Mouse (Mus musculus) kidney, adult 2 months (tissue): Measurements from ENCODE around the gene D630003M21Rik. TPM values are rescaled to one million over a fixed set of nuclear protein-coding genes. Genes with fewer than 3 reads are reported as not detected.

ENCODE experiments used
- DNase-seq: peaks from one replicate; pipeline ENCODE4 v3.0.0; 2021
- H3K27ac ChIP-seq: fragments of 200-500 bp; 2 replicates; pipeline ENCODE4 v1.5.1; 2012; ENCODE audit warnings: low read depth, low read length, control low read depth, inconsistent platforms; ENCODE audit not compliant: insufficient read depth
- H3K27me3 ChIP-seq: fragments of 200-500 bp; replicated peaks from 2 replicates; pipeline ENCODE4 v1.6.1; 2012; ENCODE audit warnings: mild to moderate bottlenecking, moderate library complexity, low read length, inconsistent platforms; ENCODE audit not compliant: control insufficient read depth, insufficient read depth
- H3K36me3 ChIP-seq: fragments of 200-500 bp; 2 replicates; pipeline ENCODE4 v1.6.1; 2012; ENCODE audit warnings: mild to moderate bottlenecking, moderate library complexity, low read length, inconsistent platforms; ENCODE audit not compliant: control insufficient read depth, insufficient read depth
- H3K4me1 ChIP-seq: fragments of 200-500 bp; 2 replicates; pipeline ENCODE4 v1.6.1; 2011; ENCODE audit warnings: low read length; ENCODE audit not compliant: control insufficient read depth, insufficient read depth
- H3K4me3 ChIP-seq: fragments of 200-500 bp; 2 replicates; pipeline ENCODE4 v1.5.1; 2011; ENCODE audit warnings: mild to moderate bottlenecking, low read depth, low read length, control low read depth; ENCODE audit not compliant: insufficient read depth
- CTCF ChIP-seq: fragments of 200-500 bp; conservative IDR thresholded peaks from 2 replicates; pipeline ENCODE4 v1.5.1; 2011; ENCODE audit warnings: low read depth, mild to moderate bottlenecking, control low read depth, low read length, moderate library complexity, mixed read lengths; ENCODE audit not compliant: insufficient read depth, insufficient read length
- POLR2A ChIP-seq: fragments of 200-500 bp; IDR thresholded peaks from one replicate; pipeline ENCODE4 v1.6.1; 2011; ENCODE audit warnings: low read depth, low read length, control low read depth
- WGBS: fragments of 180-500 bp; shearing (Covaris S2); methylation state at CpG from one replicate; pipeline ENCODE4 v1.1.7; 2018; 5-methylcytosine and 5-hydroxymethylcytosine counted together
- polyA plus RNA-seq: library from polyadenylated mRNA; depleted of rRNA; stranded (reverse); fragments of >200 nt; gene quantifications from 2 replicates; pipeline ENCODE4 v1.2.3, GENCODE M21; 2012

Gene D630003M21Rik
- polyA plus RNA-seq, 1 experiment, result 2.0 TPM

DNA sequence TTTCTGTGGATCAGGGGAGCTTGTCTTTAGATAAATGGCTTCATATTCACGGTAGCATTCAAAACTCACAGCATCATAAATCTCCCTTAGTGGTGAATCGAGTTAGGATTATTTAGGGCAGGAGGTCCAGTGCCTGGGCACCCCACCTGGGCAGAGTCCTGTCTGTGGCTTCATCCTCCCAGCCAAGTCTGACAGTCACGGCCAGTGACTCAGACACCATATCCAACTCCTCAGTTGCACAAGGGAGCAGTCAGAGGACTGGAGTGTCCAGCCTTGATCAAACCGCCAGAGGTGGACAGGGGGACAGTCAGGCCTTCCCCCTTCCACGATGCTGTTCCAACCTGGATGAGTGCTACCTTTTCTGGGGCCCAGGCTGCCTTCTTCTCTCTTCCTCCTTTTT is 31.1 kb downstream of the D630003M21Rik start:
- H3K4me1 ChIP-seq, result 0 out of 2 replicates have a peak, but pooled peaks cover 2% of the 10 kb centered on the region
- no peak overlapping the region for H3K4me3 ChIP-seq
- no peaks in the 10 kb centered on the region for H3K27me3 ChIP-seq
- no peaks in the 10 kb centered on the region for H3K36me3 ChIP-seq
- DNase-seq, result no peak
- 75% methylated on average over 5 of the region's 5 CpGs for WGBS
- no peak overlapping the region for H3K27ac ChIP-seq
- no peak for TF ChIP-seq POLR2A
- TF ChIP-seq CTCF, result no peak

DNA sequence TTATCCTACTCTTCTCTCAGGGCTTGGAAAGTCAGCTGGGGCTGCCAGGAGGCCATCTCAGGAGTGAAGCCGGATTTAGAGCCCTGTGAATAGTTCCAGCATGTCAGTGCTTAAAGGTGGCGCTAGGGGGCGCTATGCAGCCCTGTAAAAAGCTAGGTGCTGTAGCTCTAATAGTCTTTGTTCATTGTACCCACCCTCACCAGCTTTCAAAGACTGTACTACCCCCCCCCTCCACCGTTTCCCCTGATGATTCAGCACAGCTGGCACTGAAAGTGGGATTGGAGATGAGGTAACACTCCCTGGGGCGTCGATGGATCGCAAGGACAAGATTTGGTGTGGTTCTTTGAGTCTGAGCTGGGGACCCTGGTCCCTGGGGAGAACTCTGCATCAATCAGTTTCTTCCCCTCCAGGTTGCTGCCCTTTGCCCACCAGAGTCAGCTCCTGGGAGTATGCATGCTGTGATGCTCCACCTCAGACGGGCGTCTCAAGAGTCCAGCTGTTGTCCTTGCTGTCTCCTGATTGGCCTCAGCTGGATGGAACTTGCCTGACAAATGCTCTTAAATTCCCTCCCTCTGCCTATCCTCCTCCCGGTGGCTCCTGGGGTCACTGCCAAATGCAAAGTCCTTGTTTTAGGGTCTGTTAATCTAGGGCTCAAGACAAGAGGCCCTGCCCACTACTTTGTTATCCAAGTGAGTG is 33.9 kb downstream of the D630003M21Rik start:
- Histone ChIP-seq H3K27ac (no peak overlapping the region), H3K4me1 (peaks cover 17% of the 10 kb centered on the region; the same call in 1 of the 2 replicates), H3K4me3 (no peak overlapping the region), H3K36me3 (no peaks in the 10 kb centered on the region), H3K27me3 (no peaks in the 10 kb centered on the region)
- DNase-seq, result no peak
- TF ChIP-seq CTCF, result peak; percentile 78
- TF ChIP-seq POLR2A, result no peak
- WGBS, result 45% methylated on average over 10 of the region's 10 CpGs

GRCm38 (mm10) chr2:158193611-158194336 is 35.2 kb downstream of the D630003M21Rik start:
- TF ChIP-seq POLR2A (no peak), CTCF (no peak)
- 75% methylated on average over 10 of the region's 10 CpGs for WGBS
- no peak overlapping the region for H3K4me3 ChIP-seq
- DNase-seq, result no peak
- H3K36me3 ChIP-seq, result no peaks in the 10 kb centered on the region
- no peaks in the 10 kb centered on the region for H3K27me3 ChIP-seq
- peaks cover 15% of the 10 kb centered on the region; the same call in 1 of the 2 replicates for H3K4me1 ChIP-seq
- H3K27ac ChIP-seq, result no peak overlapping the region

GRCm38 (mm10) chr2:158191098-158191497 is 37.9 kb downstream of the D630003M21Rik start:
- Histone ChIP-seq H3K27me3 (no peaks in the 10 kb centered on the region), H3K36me3 (no peaks in the 10 kb centered on the region), H3K27ac (no peak overlapping the region), H3K4me3 (no peak overlapping the region), H3K4me1 (peaks cover 15% of the 10 kb centered on the region; the same call in 1 of the 2 replicates)
- WGBS, result 42% methylated on average over 7 of the region's 7 CpGs
- peak; percentile 54 for DNase-seq
- TF ChIP-seq POLR2A (no peak), CTCF (no peak)

DNA sequence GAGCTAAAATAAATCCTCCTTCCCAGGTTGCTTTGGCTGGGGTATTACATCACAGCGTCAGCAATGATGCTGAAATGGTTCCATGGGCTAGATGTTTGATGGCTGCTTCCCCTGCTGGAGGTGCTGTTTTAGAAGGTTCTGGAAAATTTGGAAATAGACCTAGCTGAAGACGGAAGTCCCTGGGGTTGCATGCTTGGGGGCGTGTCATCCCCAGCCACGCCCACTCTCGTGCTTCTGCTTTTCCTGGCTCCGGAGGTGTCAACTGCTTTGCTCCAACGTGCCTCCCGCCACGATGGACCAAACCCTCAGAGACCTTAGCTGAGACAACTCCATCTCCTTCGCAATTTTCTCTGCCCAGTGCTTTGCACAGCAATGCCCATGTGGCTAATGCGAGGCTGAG is 39.6 kb downstream of the D630003M21Rik start:
- TF ChIP-seq POLR2A (no peak), CTCF (no peak)
- peaks cover 15% of the 10 kb centered on the region; the same call in 1 of the 2 replicates for H3K4me1 ChIP-seq
- DNase-seq, result no peak
- H3K36me3 ChIP-seq, result no peaks in the 10 kb centered on the region
- WGBS, result 66% methylated on average over 11 of the region's 11 CpGs
- no peaks in the 10 kb centered on the region for H3K27me3 ChIP-seq
- no peak overlapping the region for H3K4me3 ChIP-seq
- H3K27ac ChIP-seq, result no peak overlapping the region

GRCm38 (mm10) chr2:158186206-158186871 is 42.7 kb downstream of the D630003M21Rik start:
- Histone ChIP-seq H3K4me1 (peaks cover 5% of the 10 kb centered on the region; the same call in 1 of the 2 replicates), H3K4me3 (no peak overlapping the region), H3K27me3 (no peaks in the 10 kb centered on the region), H3K27ac (no peak overlapping the region), H3K36me3 (no peaks in the 10 kb centered on the region)
- DNase-seq, result no peak
- WGBS, result 63% methylated on average over 11 of the region's 11 CpGs
- TF ChIP-seq POLR2A (no peak), CTCF (no peak)
